Mouse (Mus musculus) cerebellum, postnatal 4 days (tissue): ENCODE measurements at regions not wholly inside any gene's neighbourhood (a gene's known extent, or its start where the extent isn't known, plus 50 kb on each side); places are given as distances from the start of the nearest gene placed in this dataset.

ENCODE experiments used
- DNase-seq, 2 experiments: peaks; one replicate each; pipeline ENCODE4 v3.0.0; 2022; ENCODE audit warnings: low spot score in 2 of 2, mixed read lengths in 1 of 2

DNA sequence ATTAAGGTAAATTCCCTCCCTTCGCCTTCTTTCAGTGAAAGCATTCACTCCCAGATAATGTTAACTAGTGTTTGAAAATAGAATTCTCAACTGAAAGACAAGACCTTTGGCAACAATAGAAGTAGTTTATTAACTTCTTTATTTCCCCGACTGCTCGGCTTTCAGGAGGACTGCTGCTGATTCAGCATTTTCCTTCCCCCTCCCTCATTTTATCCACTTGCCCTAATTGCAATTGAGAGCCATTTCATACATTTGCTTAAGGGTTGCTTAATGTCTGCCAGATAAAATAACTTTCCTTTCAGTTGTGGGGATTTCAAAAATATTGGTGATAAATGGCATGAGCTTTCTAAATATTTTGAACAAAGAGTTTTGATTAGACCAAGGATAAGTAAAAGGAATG lies 744.5 kb downstream of the Brinp3 start:
- no peak for DNase-seq

DNA sequence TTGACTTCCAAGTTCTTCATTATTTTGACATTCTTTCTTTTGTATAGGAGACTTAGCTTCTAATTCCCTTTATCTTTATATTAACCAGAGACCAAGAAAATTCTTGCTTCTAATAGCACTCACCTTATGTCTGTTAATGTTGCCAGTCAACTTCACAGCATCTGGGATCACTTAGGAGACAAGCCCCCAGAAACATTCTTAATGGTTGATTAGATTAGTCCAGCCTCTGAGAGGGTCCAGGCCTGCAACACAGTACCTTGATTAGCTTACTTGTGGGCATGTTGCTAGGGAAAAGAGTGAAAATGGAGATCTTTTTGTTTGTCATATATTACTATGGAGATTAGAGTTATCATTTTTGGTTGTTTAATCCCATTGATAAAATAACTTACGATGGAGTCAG lies 778.8 kb downstream of the Brinp3 start:
- no peak for DNase-seq

DNA sequence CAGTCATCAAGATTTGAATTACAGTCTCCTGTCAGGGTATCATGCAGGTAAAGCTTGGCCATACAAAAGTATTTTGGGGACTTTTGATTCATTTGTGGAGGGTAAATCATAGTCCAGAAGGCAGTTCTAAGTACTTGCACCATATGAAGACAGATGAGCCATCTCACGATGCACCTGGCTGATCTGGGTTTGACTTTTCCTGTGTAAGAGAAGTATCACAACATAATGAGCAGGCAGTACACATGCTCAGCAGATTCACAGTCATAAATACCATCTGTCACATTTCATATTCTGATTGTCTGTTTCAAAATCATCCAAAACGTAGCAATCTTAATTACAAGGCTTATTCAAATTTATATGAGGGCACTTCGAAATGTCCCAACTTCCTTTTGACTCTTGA lies 796.6 kb downstream of the Brinp3 start:
- DNase-seq: no peak

DNA sequence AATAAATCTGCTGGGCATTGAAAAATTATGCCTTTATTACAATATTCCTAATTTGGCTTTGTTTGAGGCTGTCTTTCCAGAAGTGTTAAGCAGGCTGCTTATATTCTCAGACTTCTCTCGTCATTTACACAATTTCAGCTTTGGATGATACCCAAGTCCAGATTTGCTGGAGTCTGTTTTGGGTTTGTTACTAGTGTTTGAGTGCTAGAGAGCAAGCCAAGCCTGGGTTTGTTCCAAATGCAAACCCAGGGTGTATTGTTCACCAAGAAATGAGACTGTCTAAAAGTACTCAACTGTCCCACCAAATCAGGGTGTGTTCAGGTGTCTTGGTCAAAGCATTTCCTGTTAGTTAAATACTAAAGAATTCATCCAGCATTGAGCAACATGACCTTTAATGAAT lies 814.7 kb downstream of the Brinp3 start:
- no peak for DNase-seq

DNA sequence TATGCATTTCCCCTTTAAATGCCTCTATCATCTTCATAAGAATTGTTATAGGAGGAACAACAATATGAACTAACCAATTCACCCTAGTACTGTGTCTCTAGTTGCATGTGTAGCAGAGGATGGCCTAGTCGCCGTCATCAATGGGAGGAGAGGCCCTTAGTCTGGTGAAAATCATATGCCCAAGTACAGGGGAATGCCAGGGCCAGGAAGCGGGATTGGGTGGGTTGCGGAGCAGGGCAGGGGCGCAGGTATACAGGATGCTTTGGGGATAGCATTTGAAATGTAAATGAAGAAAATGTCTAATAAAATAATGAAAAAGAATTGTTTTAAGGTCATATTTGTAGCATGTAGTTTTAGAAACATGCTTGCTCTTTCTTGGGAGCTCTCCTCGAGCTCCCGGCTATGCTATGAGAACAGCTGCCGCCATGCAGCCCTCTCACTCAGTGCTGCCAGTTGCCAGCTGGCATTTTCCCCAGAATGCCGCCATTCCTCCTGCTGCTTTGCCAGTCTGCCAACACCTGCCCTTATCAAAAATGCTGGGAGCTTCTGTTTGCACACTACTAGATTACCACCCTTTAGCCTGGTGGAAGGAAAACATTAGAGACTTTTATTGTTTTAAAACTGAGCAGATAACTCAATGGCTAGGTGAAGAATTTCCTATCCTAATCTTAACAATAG lies 848.9 kb downstream of the Brinp3 start:
- peak in 1 of 2 experiments; percentile 81 for DNase-seq

DNA sequence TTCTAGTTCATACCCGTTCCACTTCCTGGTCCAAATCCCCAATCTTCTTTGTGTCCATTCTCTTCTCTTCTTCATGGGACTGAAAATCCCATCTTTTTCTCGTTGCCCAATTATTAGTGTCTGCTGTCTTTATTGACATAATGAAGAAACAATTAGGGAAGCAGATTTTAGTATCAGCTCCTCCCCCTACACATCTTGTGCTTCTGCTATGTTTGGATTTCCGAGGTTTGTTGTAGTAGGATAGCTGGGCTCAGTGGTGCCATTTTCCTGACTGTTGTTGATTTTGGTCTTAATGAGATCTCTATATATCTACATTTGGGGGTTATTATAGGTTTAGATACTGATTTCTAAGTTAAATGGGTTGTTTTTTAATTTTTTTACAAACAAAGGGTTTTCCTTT lies 849.5 kb downstream of the Brinp3 start:
- DNase-seq: no peak
